Mouse (Mus musculus): Measurements from ENCODE around the gene Nav3. TPM values are rescaled to one million over a fixed set of nuclear protein-coding genes. Genes with fewer than 3 reads are reported as not detected.

The Nav3 gene
- total RNA-seq, 1 experiment from 2014 or later, result 4.2 TPM

- DNase-seq, result no peak
Measured at GRCm38 (mm10) chr10:109672896-109673295, 783.1 kb downstream of the Nav3 start.

- DNase-seq, result no peak
Measured at GRCm38 (mm10) chr10:109667453-109667852, 788.6 kb downstream of the Nav3 start.

GRCm38 (mm10) chr10:109664629-109665317 is 791.2 kb downstream of the Nav3 start:
- DNase-seq, result peak; percentile 82

- no peak for DNase-seq
Measured at GRCm38 (mm10) chr10:109651516-109651915, 804.5 kb downstream of the Nav3 start.

GRCm38 (mm10) chr10:109643598-109643997 is 812.4 kb downstream of the Nav3 start:
- no peak for DNase-seq

- DNase-seq, result no peak
Measured at GRCm38 (mm10) chr10:109641806-109642205, 814.2 kb downstream of the Nav3 start.

GRCm38 (mm10) chr10:109637702-109638101 is 818.3 kb downstream of the Nav3 start:
- no peak for DNase-seq

Data from adrenal gland, postnatal 14 days (tissue).